15 mouse cellular contexts compared by ENCODE assay signal in genomic region chr11:76312805-76313204, GRCm38 (mm10).
DNase-seq lines count a peak whose midpoint lies in the region; ATAC-seq and TF ChIP-seq lines count a peak whose summit lies in the region.
"Had no signal": no experiment of that assay in that cellular context is flagged by ENCODE, and none has a peak within 500 bp of the region (broad histone marks: within the 10 kb centered on the region; RNA-seq: fewer than 3 reads in every experiment).

No protein-coding gene starts in this region.

- 53% methylated on average over 4 of the region's 4 CpGs for WGBS in heart, embryonic 13.5 days
- WGBS in heart, embryonic 11.5 days (ENCODE audit: insufficient replicate concordance) = 52% methylated on average over 4 of the region's 4 CpGs
- WGBS in embryonic facial prominence, embryonic 13.5 days = 17% methylated on average over 4 of the region's 4 CpGs
- WGBS in limb, embryonic 15.5 days = 13% methylated on average over 4 of the region's 4 CpGs

- no peak for TF ChIP-seq CTCF in MEL (IDR thresholded peaks at IDR 0.05 in 2 of 3, conservative IDR thresholded peaks at IDR 0.05 in 1 of 3; ENCODE audit: control insufficient read depth in 1 of 3, insufficient read depth in 1 of 3, low read depth in 2 of 3, low read length in 3 of 3, poor library complexity in 1 of 3, severe bottlenecking in 1 of 3)

- H3K79me2 ChIP-seq in MEL (ENCODE audit: control insufficient read depth, insufficient read depth, low read length, poor library complexity) = no peaks in the 10 kb centered on the region

- H3K4me3 ChIP-seq in heart, embryonic 13.5 days = no peak overlapping the region
- no peak overlapping the region for H3K4me3 ChIP-seq in heart, embryonic 11.5 days (ENCODE audit: low read depth, low read length)
- no peak overlapping the region for H3K4me3 ChIP-seq in MEL (ENCODE audit: control insufficient read depth in 1 of 2, insufficient read depth in 1 of 2, low read depth in 2 of 2, low read length in 2 of 2)
- H3K4me3 ChIP-seq in embryonic facial prominence, embryonic 13.5 days = no peak overlapping the region
- no peak overlapping the region for H3K4me3 ChIP-seq in limb, embryonic 15.5 days
- H3K4me3 ChIP-seq: hindbrain, embryonic 10.5 days; liver, embryonic 13.5 days had no signal

- H3K9ac ChIP-seq in heart, embryonic 13.5 days = no peak overlapping the region
- H3K9ac ChIP-seq in heart, embryonic 11.5 days (ENCODE audit: low read depth, low read length) = no peak overlapping the region
- no peak overlapping the region for H3K9ac ChIP-seq in MEL (ENCODE audit: control insufficient read depth, low read depth, low read length, poor library complexity, severe bottlenecking)
- H3K9ac ChIP-seq in embryonic facial prominence, embryonic 13.5 days = 0 out of 2 replicates have a peak overlapping the region, but pooled peaks have one; percentile 40
- no peak overlapping the region for H3K9ac ChIP-seq in limb, embryonic 15.5 days
- H3K9ac ChIP-seq: liver, embryonic 13.5 days had no signal

- H3K4me2 ChIP-seq in heart, embryonic 13.5 days = no peak overlapping the region
- no peak overlapping the region for H3K4me2 ChIP-seq in heart, embryonic 11.5 days
- H3K4me2 ChIP-seq in embryonic facial prominence, embryonic 13.5 days = peak overlapping the region; percentile 39
- H3K4me2 ChIP-seq in limb, embryonic 15.5 days = no peak overlapping the region
- H3K4me2 ChIP-seq: liver, embryonic 13.5 days had no signal

- TF ChIP-seq EP300 in MEL (IDR thresholded peaks at IDR 0.05; ENCODE audit: low read depth in 1 of 2, low read length in 2 of 2) = peak; percentile 38 to 41; a peak in 1 of 4 replicates

- DNase-seq in MEL (ENCODE audit: low read depth, low spot score) = peak; percentile 73
- no peak for DNase-seq in cerebellum, postnatal 36 days
- no peak for DNase-seq in right cerebral cortex, postnatal 36 days (ENCODE audit: low spot score in 2 of 2)
- DNase-seq: cerebellum, adult 8-10 months; kidney, adult 2 months; kidney, postnatal 4 days; liver, embryonic 13.5 days; thymus, adult 18-20 months had no signal

- no peaks in the 10 kb centered on the region for H3K27me3 ChIP-seq in heart, embryonic 13.5 days (replicated peaks)
- H3K27me3 ChIP-seq in heart, embryonic 11.5 days (ENCODE audit: control insufficient read depth, insufficient read depth, low read length) = no peaks in the 10 kb centered on the region
- no peaks in the 10 kb centered on the region for H3K27me3 ChIP-seq in MEL (ENCODE audit: control insufficient read depth in 1 of 2, insufficient read depth in 2 of 2, low read length in 2 of 2)
- no peaks in the 10 kb centered on the region for H3K27me3 ChIP-seq in embryonic facial prominence, embryonic 13.5 days
- no peaks in the 10 kb centered on the region for H3K27me3 ChIP-seq in limb, embryonic 15.5 days
- H3K27me3 ChIP-seq: CH12.LX; liver, embryonic 13.5 days had no signal

- no peak for TF ChIP-seq POLR2A in MEL (IDR thresholded peaks at IDR 0.05; ENCODE audit: control insufficient read depth in 1 of 2, insufficient read depth in 1 of 2, low read depth in 1 of 2, low read length in 2 of 2, poor library complexity in 1 of 2)

- no peak for TF ChIP-seq RAD21 in MEL (IDR thresholded peaks at IDR 0.05; ENCODE audit: low read depth, low read length)

- peaks cover 56% of the 10 kb centered on the region for H3K4me1 ChIP-seq in heart, embryonic 13.5 days
- peaks cover 24% of the 10 kb centered on the region for H3K4me1 ChIP-seq in heart, embryonic 11.5 days (ENCODE audit: control insufficient read depth, insufficient read depth, low read length)
- peaks cover 6 to 39% of the 10 kb centered on the region in 2 experiments for H3K4me1 ChIP-seq in MEL (ENCODE audit: control insufficient read depth in 1 of 2, insufficient read depth in 2 of 2, low read length in 2 of 2)
- peaks cover 61% of the 10 kb centered on the region for H3K4me1 ChIP-seq in embryonic facial prominence, embryonic 13.5 days
- H3K4me1 ChIP-seq in limb, embryonic 15.5 days = peaks cover 57% of the 10 kb centered on the region
- H3K4me1 ChIP-seq: liver, embryonic 13.5 days had no signal

- no peak for ATAC-seq in heart, embryonic 13.5 days (ENCODE audit: extremely low read depth, insufficient number of reproducible peaks, low FRiP score, low TSS enrichment)
- no peak for ATAC-seq in heart, embryonic 11.5 days (replicated peaks; ENCODE audit: insufficient number of reproducible peaks, low FRiP score, low TSS enrichment)
- no peak for ATAC-seq in embryonic facial prominence, embryonic 13.5 days (ENCODE audit: insufficient number of reproducible peaks, insufficient read depth, low FRiP score, low TSS enrichment, low read depth)
- ATAC-seq in limb, embryonic 15.5 days (ENCODE audit: insufficient number of reproducible peaks, low FRiP score, low TSS enrichment, low read depth) = no peak
- ATAC-seq: lung, postnatal 0 days had no signal

- 0 out of 2 replicates have a peak overlapping the region, but pooled peaks have one; percentile 17 for H3K27ac ChIP-seq in heart, embryonic 13.5 days (replicated peaks)
- no peak overlapping the region for H3K27ac ChIP-seq in heart, embryonic 11.5 days (ENCODE audit: low read depth, low read length)
- peak overlapping the region; percentile 13; the same call in 1 of the 2 replicates for H3K27ac ChIP-seq in MEL (ENCODE audit: control insufficient read depth, low read depth, low read length)
- H3K27ac ChIP-seq in embryonic facial prominence, embryonic 13.5 days = peak overlapping the region; percentile 92
- H3K27ac ChIP-seq in limb, embryonic 15.5 days = peak overlapping the region; percentile 78
- H3K27ac ChIP-seq: liver, embryonic 13.5 days had no signal

- no peaks in the 10 kb centered on the region for H3K9me3 ChIP-seq in heart, embryonic 13.5 days
- H3K9me3 ChIP-seq in heart, embryonic 11.5 days (replicated peaks; ENCODE audit: control insufficient read depth, low read length) = no peaks in the 10 kb centered on the region
- no peaks in the 10 kb centered on the region for H3K9me3 ChIP-seq in MEL (replicated peaks; ENCODE audit: insufficient read depth, low read length)
- no peaks in the 10 kb centered on the region for H3K9me3 ChIP-seq in embryonic facial prominence, embryonic 13.5 days
- no peaks in the 10 kb centered on the region for H3K9me3 ChIP-seq in limb, embryonic 15.5 days
- H3K9me3 ChIP-seq: hindbrain, embryonic 10.5 days; liver, embryonic 13.5 days had no signal

- H3K36me3 ChIP-seq in heart, embryonic 13.5 days = no peaks in the 10 kb centered on the region
- no peaks in the 10 kb centered on the region for H3K36me3 ChIP-seq in heart, embryonic 11.5 days (ENCODE audit: control insufficient read depth, insufficient read depth, low read length)
- H3K36me3 ChIP-seq in MEL (ENCODE audit: control insufficient read depth in 1 of 2, insufficient read depth in 2 of 2, low read length in 2 of 2) = peaks cover 0 to 29% of the 10 kb centered on the region in 2 experiments; a peak in 2 of 4 replicates
- H3K36me3 ChIP-seq in embryonic facial prominence, embryonic 13.5 days = no peaks in the 10 kb centered on the region
- no peaks in the 10 kb centered on the region for H3K36me3 ChIP-seq in limb, embryonic 15.5 days
- H3K36me3 ChIP-seq: hindbrain, embryonic 10.5 days; liver, embryonic 13.5 days had no signal

TF ChIP-seq in MEL, 35 proteins besides CTCF, POLR2A, EP300 and RAD21:
- TF ChIP-seq JUND (IDR thresholded peaks at IDR 0.05; ENCODE audit: low read depth, low read length) = no peak
- no peak for TF ChIP-seq GATA1 (IDR thresholded peaks at IDR 0.05; ENCODE audit: low read depth, low read length)
- TF ChIP-seq MYB (IDR thresholded peaks at IDR 0.05; ENCODE audit: low read depth, low read length) = 0 out of 2 replicates have a peak, but pooled peaks have one; percentile 9
- TF ChIP-seq NELFE (IDR thresholded peaks at IDR 0.05; ENCODE audit: low read depth, low read length) = no peak
- no peak for TF ChIP-seq ZC3H11A (IDR thresholded peaks at IDR 0.05; ENCODE audit: low read depth, low read length)
- TF ChIP-seq MXI1 (IDR thresholded peaks at IDR 0.05; ENCODE audit: low read depth, low read length) = no peak; the same call in 1 of the 2 replicates
- no peak for TF ChIP-seq TCF12 (IDR thresholded peaks at IDR 0.05; ENCODE audit: low read depth, low read length)
- TF ChIP-seq MAX (IDR thresholded peaks at IDR 0.05; ENCODE audit: low read length) = 0 out of 2 replicates have a peak, but pooled peaks have one; percentile 28
- TF ChIP-seq ETS1 (IDR thresholded peaks at IDR 0.05; ENCODE audit: low read depth, low read length) = peak; percentile 48; the same call in 1 of the 2 replicates
- no peak for TF ChIP-seq RCOR1 (IDR thresholded peaks at IDR 0.05; ENCODE audit: low read depth, low read length)
- no peak for TF ChIP-seq E2F4 (IDR thresholded peaks at IDR 0.05; ENCODE audit: borderline replicate concordance, low read depth, low read length)
- no peak for TF ChIP-seq ZNF384 (IDR thresholded peaks at IDR 0.05; ENCODE audit: low read depth, low read length)
- no peak for TF ChIP-seq USF2 (IDR thresholded peaks at IDR 0.05; ENCODE audit: borderline replicate concordance in 1 of 2, insufficient read depth in 1 of 2, low read depth in 1 of 2, low read length in 2 of 2)
- TF ChIP-seq HCFC1 (IDR thresholded peaks at IDR 0.05; ENCODE audit: low read depth, low read length) = no peak
- TF ChIP-seq CHD2 (IDR thresholded peaks at IDR 0.05; ENCODE audit: low read length) = no peak
- TF ChIP-seq CHD1 (IDR thresholded peaks at IDR 0.05; ENCODE audit: low read depth, low read length) = no peak
- no peak for TF ChIP-seq MAZ (IDR thresholded peaks at IDR 0.05; ENCODE audit: low read depth, low read length)
- no peak for TF ChIP-seq NRF1 (IDR thresholded peaks at IDR 0.05; ENCODE audit: insufficient read depth, low read depth, low read length, poor library complexity, severe bottlenecking)
- no peak for TF ChIP-seq USF1 (IDR thresholded peaks at IDR 0.05; ENCODE audit: low read depth, low read length)
